Mouse (Mus musculus) G1E (cell line): ENCODE results near the gene Psd4.

Experiments used
- CTCF ChIP-seq: IDR thresholded peaks from 2 replicates; pipeline ENCODE4 v1.5.1; 2012; ENCODE audit warnings: low read depth, low read length, inconsistent platforms, mixed read lengths
- GATA1 ChIP-seq: IDR thresholded peaks from 2 replicates; pipeline ENCODE4 v1.6.1; 2012; ENCODE audit warnings: borderline replicate concordance, low read length, inconsistent platforms, mixed read lengths
- GATA2 ChIP-seq: IDR thresholded peaks from 2 replicates; pipeline ENCODE4 v1.6.1; 2012; ENCODE audit warnings: low read depth, low read length, inconsistent platforms, borderline replicate concordance
- POLR2AphosphoS5 ChIP-seq: IDR thresholded peaks from 2 replicates; pipeline ENCODE4 v1.6.1; 2012; ENCODE audit warnings: low read depth, low read length, inconsistent platforms; ENCODE audit not compliant: insufficient replicate concordance
- TAL1 ChIP-seq: conservative IDR thresholded peaks from 2 replicates; pipeline ENCODE4 v1.6.1; 2012; ENCODE audit warnings: low read depth, low read length, inconsistent platforms, mixed read lengths

DNA sequence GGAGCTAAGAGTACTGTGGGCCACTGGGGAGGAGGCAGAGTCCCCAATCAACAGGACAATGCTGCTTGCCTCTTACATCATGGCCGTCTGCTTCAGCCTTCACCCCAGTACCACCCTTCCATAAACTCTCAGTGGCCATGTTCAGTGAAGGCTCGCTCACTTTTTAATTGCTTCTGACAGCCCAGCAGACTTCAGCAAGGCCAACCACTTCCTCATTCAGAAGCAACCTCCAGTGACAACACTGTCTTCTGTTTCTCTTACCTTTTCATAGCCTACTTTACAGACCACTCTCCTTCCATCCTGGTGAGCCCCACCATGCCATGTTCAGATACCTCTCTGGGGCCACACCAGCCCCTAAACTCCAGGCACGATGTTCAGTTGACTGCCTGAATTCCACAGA is 16.3 kb downstream of the Psd4 start:
- TF ChIP-seq CTCF (no peak), POLR2AphosphoS5 (no peak), GATA1 (no peak), GATA2 (no peak), TAL1 (no peak)
